Mouse (Mus musculus) midbrain, postnatal 0 days (tissue): Measurements from ENCODE around the gene Gars. TPM values are rescaled to one million over a fixed set of nuclear protein-coding genes. Genes with fewer than 3 reads are reported as not detected.

ENCODE experiments used
- ATAC-seq: fragments of 200-750 bp; cut with Nextera tagmentation; 2 replicates; pipeline ENCODE4 v1.8.0; 2017; ENCODE audit warnings: moderate number of reproducible peaks, mild to moderate bottlenecking, moderate TSS enrichment, moderate library complexity; ENCODE audit not compliant: low FRiP score
- DNase-seq: peaks from one replicate; pipeline ENCODE4 v3.0.0-alpha.2; 2015; ENCODE audit warnings: low spot score
- H3K27ac ChIP-seq: fragments of 300-500 bp; sonication (generic); 2 replicates; pipeline ENCODE4 v1.5.1; 2014; ENCODE audit warnings: low read depth, mild to moderate bottlenecking, low read length, mixed read lengths
- H3K27me3 ChIP-seq: fragments of 300-500 bp; sonication (generic); 2 replicates; pipeline ENCODE4 v1.6.1; 2014; ENCODE audit warnings: low read length, control low read depth, mixed read lengths; ENCODE audit not compliant: insufficient read depth
- H3K36me3 ChIP-seq: fragments of 300-500 bp; sonication (generic); 2 replicates; pipeline ENCODE4 v1.6.1; 2014; ENCODE audit warnings: low read length, control low read depth, mixed read lengths; ENCODE audit not compliant: insufficient read depth
- H3K4me1 ChIP-seq: fragments of 300-500 bp; sonication (generic); 2 replicates; pipeline ENCODE4 v1.6.1; 2014; ENCODE audit warnings: mild to moderate bottlenecking, control low read depth, antibody characterized with exemption, low read length, mixed read lengths; ENCODE audit not compliant: insufficient read depth
- H3K4me2 ChIP-seq: fragments of 300-500 bp; sonication (generic); 2 replicates; pipeline ENCODE4 v1.6.1; 2014; ENCODE audit warnings: low read depth, mild to moderate bottlenecking, low read length, mixed read lengths; ENCODE audit not compliant: poor library complexity, severe bottlenecking
- H3K4me3 ChIP-seq: fragments of 300-500 bp; sonication (generic); 2 replicates; pipeline ENCODE4 v1.5.1; 2014; ENCODE audit warnings: low read depth, mild to moderate bottlenecking, low read length, moderate library complexity
- H3K9ac ChIP-seq: fragments of 300-500 bp; sonication (generic); replicated peaks from 2 replicates; pipeline ENCODE4 v1.6.1; 2014; ENCODE audit warnings: mild to moderate bottlenecking, low read length, moderate library complexity, mixed read lengths; ENCODE audit not compliant: poor library complexity, severe bottlenecking
- H3K9me3 ChIP-seq: fragments of 300-500 bp; sonication (generic); 2 replicates; pipeline ENCODE4 v1.6.1; 2016; ENCODE audit warnings: low read length, control low read depth
- CTCF ChIP-seq: IDR thresholded peaks from 2 replicates; pipeline ENCODE4 v1.5.1; 2016; ENCODE audit warnings: antibody characterized with exemption, mild to moderate bottlenecking
- WGBS: fragments of 180-500 bp; shearing (Covaris S2); extraction: QIAGEN DNeasy Blood & Tissue Kit; methylation state at CpG from one replicate; pipeline ENCODE4 v1.1.7; 2014; 5-methylcytosine and 5-hydroxymethylcytosine counted together
- polyA plus RNA-seq: library from polyadenylated mRNA; unstranded; fragments of >200 nt; fragmentation: Nextera tagmentation; extraction: Ambion mirVana; gene quantifications from 2 replicates; pipeline ENCODE4 v1.2.1, GENCODE M21; 2015
- total RNA-seq: library from RNA; depleted of rRNA; stranded (reverse); fragments of >200 nt; gene quantifications from 2 replicates; pipeline ENCODE4 v1.2.3, GENCODE M21; 2014; rRNA removed

Gars gene
- 136 and 160 TPM in 2 replicates for total RNA-seq
- polyA plus RNA-seq, result 202 and 203 TPM in 2 replicates

DNA sequence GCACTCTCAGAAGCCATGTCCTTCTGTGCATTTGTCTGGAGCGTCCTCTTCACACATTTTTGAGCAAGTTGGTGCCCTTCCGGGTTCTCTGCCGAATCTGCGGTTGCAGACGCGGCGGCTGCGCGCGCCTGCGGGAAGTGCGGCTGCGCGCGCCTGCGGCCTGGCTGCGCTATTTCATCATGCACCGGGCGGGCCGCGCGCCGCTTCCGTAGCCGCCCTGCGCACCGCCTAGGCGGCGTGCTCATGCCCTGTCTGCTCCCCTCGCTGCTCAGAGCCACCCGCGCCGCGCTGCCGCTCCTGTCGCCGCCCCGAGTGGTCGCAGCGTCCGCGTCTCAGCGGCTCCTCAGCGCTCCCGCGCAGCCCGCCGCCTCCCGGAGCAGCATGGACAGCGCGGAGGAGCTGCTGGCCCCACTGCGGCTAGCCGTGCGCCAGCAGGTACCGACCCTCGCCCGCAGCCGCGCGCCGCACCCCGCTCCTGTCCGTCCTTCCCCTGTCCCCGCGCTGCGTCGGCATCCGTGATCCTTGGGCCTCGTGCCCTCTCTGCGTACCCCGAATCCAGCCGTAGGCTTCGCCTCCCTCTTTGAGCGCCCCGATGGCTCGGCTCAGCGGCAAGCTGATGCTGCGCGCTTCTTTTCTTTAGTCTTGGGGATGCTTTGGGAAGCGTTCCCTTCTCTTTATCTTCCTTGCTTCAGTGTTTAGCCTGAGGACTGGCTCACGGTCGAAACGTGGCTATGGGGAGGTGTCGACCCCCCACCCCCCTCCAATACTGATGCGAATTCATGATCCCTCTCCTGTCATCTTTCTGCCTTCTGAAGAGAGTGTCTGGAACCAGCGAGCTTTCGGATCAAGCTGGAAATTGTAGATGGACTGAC lies at the start of gene Gars:
Gars (plus strand) TSS at position 209 of the 872 bp plus-strand sequence.
- peak within 1 kb of the TSS; percentile 94 for H3K27ac ChIP-seq
- under 1% methylated on average over 83 of the region's 87 CpGs for WGBS
- DNase-seq (peak; percentile 92), ATAC-seq (peak; percentile 93)
- TF ChIP-seq CTCF, result peak; percentile 31
- H3K4me1 ChIP-seq, result no peaks in the 10 kb centered on the region
- peak within 1 kb of the TSS; percentile 62 for H3K4me2 ChIP-seq
- H3K4me3 ChIP-seq, result peak within 1 kb of the TSS; percentile 96
- no peaks in the 10 kb centered on the region for H3K9me3 ChIP-seq
- peak within 1 kb of the TSS; percentile 99 for H3K9ac ChIP-seq
- no peaks in the 10 kb centered on the region for H3K36me3 ChIP-seq
- no peaks in the 10 kb centered on the region for H3K27me3 ChIP-seq

DNA sequence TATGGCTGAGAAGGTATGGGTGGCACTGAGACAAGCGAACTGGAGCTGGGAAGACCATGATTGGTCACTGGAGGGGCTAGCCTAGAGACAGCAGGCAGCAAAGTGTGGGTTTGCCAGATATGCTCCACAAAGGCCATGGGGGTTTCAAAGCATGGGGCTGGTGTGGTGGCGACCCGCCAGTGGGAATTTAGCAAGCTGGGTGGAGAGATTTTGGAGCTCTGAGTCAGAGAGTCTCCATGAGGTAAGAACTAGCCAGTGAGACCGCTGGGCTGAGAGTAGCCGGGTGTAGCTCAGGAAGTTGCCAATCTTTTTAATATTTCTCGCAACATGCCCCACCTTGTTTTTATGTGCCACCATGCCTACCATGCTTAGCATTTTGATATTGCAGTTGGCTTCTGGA lies 49.7 kb upstream of the Gars start:
- ATAC-seq, result no peak
- no peaks in the 10 kb centered on the region for H3K27me3 ChIP-seq
- no peak overlapping the region for H3K27ac ChIP-seq
- no peaks in the 10 kb centered on the region; the same call in 1 of the 2 replicates for H3K36me3 ChIP-seq
- H3K9me3 ChIP-seq, result no peaks in the 10 kb centered on the region
- no peak overlapping the region for H3K9ac ChIP-seq
- H3K4me3 ChIP-seq, result no peak overlapping the region
- DNase-seq, result no peak
- WGBS, result 92% methylated on average over 6 of the region's 6 CpGs
- no peak overlapping the region for H3K4me2 ChIP-seq
- no peaks in the 10 kb centered on the region for H3K4me1 ChIP-seq
- TF ChIP-seq CTCF, result no peak

DNA sequence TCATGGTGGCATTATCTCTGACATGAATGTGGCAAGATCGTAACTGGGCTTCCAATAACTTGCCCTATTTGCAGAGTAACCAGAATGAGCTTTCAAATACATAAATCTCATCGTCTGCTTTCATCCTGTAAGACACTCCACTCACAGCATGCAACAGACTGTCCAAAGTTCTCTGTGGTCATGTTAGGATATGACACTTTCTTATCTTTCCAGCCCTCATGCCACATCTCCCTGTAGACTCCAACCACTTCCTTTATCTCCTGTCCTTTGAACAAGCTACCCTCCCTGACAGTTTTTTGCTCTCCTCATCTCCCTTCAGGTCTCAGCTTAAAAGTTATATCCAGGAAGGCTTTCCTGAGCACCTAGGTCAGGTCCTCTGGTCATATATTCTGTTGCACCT lies 46.6 kb upstream of the Gars start:
- WGBS, result 86% methylated on average over 2 of the region's 2 CpGs
- Histone ChIP-seq H3K4me1 (no peaks in the 10 kb centered on the region), H3K9me3 (no peaks in the 10 kb centered on the region), H3K36me3 (no peaks in the 10 kb centered on the region), H3K9ac (no peak overlapping the region), H3K27me3 (no peaks in the 10 kb centered on the region), H3K4me3 (no peak overlapping the region), H3K27ac (no peak overlapping the region), H3K4me2 (no peak overlapping the region)
- ATAC-seq (no peak), DNase-seq (no peak)
- TF ChIP-seq CTCF, result no peak

DNA sequence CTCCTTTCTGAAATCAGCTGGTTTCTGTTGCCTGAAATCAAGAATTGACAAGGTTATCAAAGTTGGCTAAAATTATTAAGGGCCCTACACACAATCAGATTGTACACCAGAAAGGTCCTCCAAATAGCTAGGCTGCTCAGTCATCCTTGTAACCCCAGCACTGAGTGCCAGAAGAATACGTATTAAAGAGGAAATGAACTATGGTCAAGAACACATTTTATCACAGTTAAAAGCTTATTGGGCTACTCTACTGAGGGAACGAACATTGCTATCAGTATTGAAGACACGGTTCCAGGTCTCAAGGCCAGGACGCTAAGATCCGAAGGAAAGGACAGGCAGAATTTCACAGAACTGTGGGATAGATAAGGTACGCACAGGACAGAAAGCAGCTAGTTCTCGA lies 45.7 kb upstream of the Gars start:
- 0 out of 2 replicates have a peak overlapping the region, but pooled peaks have one; percentile 18 for H3K27ac ChIP-seq
- 3% methylated on average over 7 of the region's 7 CpGs for WGBS
- TF ChIP-seq CTCF, result no peak

DNA sequence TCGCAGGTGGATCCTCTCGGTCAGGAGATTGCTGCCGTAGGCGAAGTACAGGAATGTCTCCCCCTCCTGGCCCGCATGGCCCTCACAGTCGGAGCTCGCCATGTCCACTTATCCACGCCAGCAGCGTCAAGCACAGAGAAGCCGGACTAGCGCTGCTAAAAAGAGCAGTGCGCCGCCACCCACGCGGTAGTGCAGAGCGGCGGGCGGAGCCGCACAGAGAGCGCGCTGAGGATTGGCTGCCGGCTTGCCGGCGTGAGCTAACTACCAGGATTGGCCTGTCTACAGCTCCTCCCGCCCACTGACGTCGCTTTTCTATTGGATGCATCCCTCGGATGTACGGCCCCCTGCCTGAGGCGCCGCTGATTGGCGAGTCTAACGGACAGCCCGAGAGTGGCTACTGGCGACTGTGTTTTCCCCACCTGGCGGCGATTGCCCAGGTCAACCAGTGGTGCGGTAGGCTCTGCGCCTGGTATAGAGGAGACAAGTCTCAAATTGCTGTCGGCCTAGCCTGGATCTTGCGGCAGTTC lies 45.0 kb upstream of the Gars start, which contains the start of gene Ggct:
Ggct (minus strand) TSS at position 217 of the 527 bp plus-strand sequence.
- Histone ChIP-seq H3K9ac (peak within 1 kb of the TSS; percentile 50), H3K36me3 (no peaks in the 10 kb centered on the region), H3K4me3 (peak within 1 kb of the TSS; percentile 54), H3K27ac (0 out of 2 replicates have a peak within 1 kb of the TSS, but pooled peaks have one; percentile 18), H3K27me3 (no peaks in the 10 kb centered on the region), H3K9me3 (no peaks in the 10 kb centered on the region), H3K4me1 (no peaks in the 10 kb centered on the region), H3K4me2 (peak within 1 kb of the TSS; percentile 79)
- peak; percentile 74 for TF ChIP-seq CTCF
- DNase-seq (peak; percentile 99), ATAC-seq (peak; percentile 100)
- WGBS, result under 1% methylated on average over 41 of the region's 41 CpGs

More for the DNA sequence above, 45.7 kb upstream of the Gars start:
- peak overlapping the region; percentile 54 for H3K4me3 ChIP-seq
- no peaks in the 10 kb centered on the region for H3K4me1 ChIP-seq
- ATAC-seq (no peak), DNase-seq (no peak)
- peak overlapping the region; percentile 50 for H3K9ac ChIP-seq
- H3K9me3 ChIP-seq, result no peaks in the 10 kb centered on the region
- no peaks in the 10 kb centered on the region for H3K36me3 ChIP-seq
- peak overlapping the region; percentile 79 for H3K4me2 ChIP-seq
- no peaks in the 10 kb centered on the region for H3K27me3 ChIP-seq

DNA sequence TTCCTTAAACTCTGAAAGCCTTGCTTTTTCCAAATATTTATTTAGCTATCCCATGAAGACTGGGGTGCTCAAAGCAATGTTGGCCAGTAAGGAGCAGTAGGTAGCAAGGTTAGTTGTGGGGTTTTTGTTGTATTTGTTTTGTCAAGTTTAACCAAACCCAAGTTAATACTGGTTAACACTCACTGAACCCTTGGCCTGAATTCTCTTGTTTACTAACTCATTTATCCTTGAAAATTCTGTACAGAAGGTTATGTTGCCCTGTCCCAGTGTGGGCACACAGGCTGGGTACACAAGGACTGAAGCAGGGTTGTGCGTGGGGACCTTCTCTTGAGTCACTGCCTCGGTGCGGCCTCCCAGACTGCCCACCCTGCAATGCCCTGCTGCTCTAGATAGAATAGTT lies 41.4 kb upstream of the Gars start:
- H3K4me3 ChIP-seq, result no peak overlapping the region
- no peak overlapping the region for H3K27ac ChIP-seq
- no peaks in the 10 kb centered on the region for H3K27me3 ChIP-seq
- TF ChIP-seq CTCF, result no peak
- no peak overlapping the region for H3K9ac ChIP-seq
- WGBS, result 91% methylated on average over 3 of the region's 3 CpGs
- no peak for DNase-seq
- no peaks in the 10 kb centered on the region for H3K4me1 ChIP-seq
- no peak for ATAC-seq
- H3K36me3 ChIP-seq, result no peaks in the 10 kb centered on the region
- H3K4me2 ChIP-seq, result no peak overlapping the region
- H3K9me3 ChIP-seq, result no peaks in the 10 kb centered on the region
